Mouse (Mus musculus) MEL (cell line): ENCODE measurements around the gene B3galnt2. TPM values are rescaled to one million over a fixed set of nuclear protein-coding genes. Genes with fewer than 3 reads are reported as not detected.

ENCODE experiments used
- DNase-seq: peaks from one replicate; pipeline ENCODE4 v3.0.0; 2011; ENCODE audit warnings: low read depth, low spot score
- H3K27ac ChIP-seq: 2 replicates; pipeline ENCODE4 v1.5.1; 2012; ENCODE audit warnings: low read depth, mild to moderate bottlenecking, control low read depth, low read length, moderate library complexity; ENCODE audit not compliant: control insufficient read depth
- H3K27me3 ChIP-seq, 2 experiments: fragments of 150-350 bp in 1 of 2; sonication (generic) in 1 of 2; 2 replicates each; pipeline ENCODE4 v1.6.1; 2012; ENCODE audit warnings: low read length in 2 of 2, mild to moderate bottlenecking in 2 of 2, improper control_type of control experiment in 1 of 2, moderate library complexity in 1 of 2; ENCODE audit not compliant: insufficient read depth in 2 of 2, control insufficient read depth in 1 of 2
- H3K36me3 ChIP-seq, 2 experiments: 2 replicates each; pipeline ENCODE4 v1.6.1; 2012 to 2014; ENCODE audit warnings: low read length in 2 of 2, improper control_type of control experiment in 1 of 2, inconsistent platforms in 1 of 2, mild to moderate bottlenecking in 1 of 2; ENCODE audit not compliant: insufficient read depth in 2 of 2, control insufficient read depth in 1 of 2
- H3K4me1 ChIP-seq, 2 experiments: fragments of 150-350 bp in 1 of 2; sonication (generic) in 1 of 2; 2 replicates each; pipeline ENCODE4 v1.6.1; 2012; ENCODE audit warnings: low read length in 2 of 2, improper control_type of control experiment in 1 of 2, mild to moderate bottlenecking in 1 of 2; ENCODE audit not compliant: insufficient read depth in 2 of 2, control insufficient read depth in 1 of 2
- H3K4me3 ChIP-seq, 2 experiments: fragments of 150-350 bp in 1 of 2; sonication (generic) in 1 of 2; 2 replicates each; pipeline ENCODE4 v1.5.1; 2012; ENCODE audit warnings: low read depth in 2 of 2, low read length in 2 of 2, mild to moderate bottlenecking in 2 of 2, moderate library complexity in 2 of 2, control low read depth in 1 of 2, improper control_type of control experiment in 1 of 2; ENCODE audit not compliant: control insufficient read depth in 1 of 2, insufficient read depth in 1 of 2
- H3K79me2 ChIP-seq: 2 replicates; pipeline ENCODE4 v1.6.1; 2012; ENCODE audit warnings: mild to moderate bottlenecking, low read length, moderate library complexity; ENCODE audit not compliant: control insufficient read depth, poor library complexity, insufficient read depth
- H3K9ac ChIP-seq: 2 replicates; pipeline ENCODE4 v1.6.1; 2012; ENCODE audit warnings: low read depth, mild to moderate bottlenecking, control low read depth, low read length, moderate library complexity; ENCODE audit not compliant: control insufficient read depth, poor library complexity, severe bottlenecking
- H3K9me3 ChIP-seq: fragments of 150-350 bp; sonication (generic); replicated peaks from 2 replicates; pipeline ENCODE4 v1.6.1; 2012; ENCODE audit warnings: mild to moderate bottlenecking, low read length, improper control_type of control experiment, moderate library complexity; ENCODE audit not compliant: insufficient read depth
- BHLHE40 ChIP-seq: IDR thresholded peaks from 2 replicates; pipeline ENCODE4 v1.6.1; 2012; ENCODE audit warnings: low read depth, mild to moderate bottlenecking, inconsistent platforms, low read length, improper control_type of control experiment, borderline replicate concordance
- CHD2 ChIP-seq: IDR thresholded peaks from 2 replicates; pipeline ENCODE4 v1.6.1; 2011; ENCODE audit warnings: low read length, improper control_type of control experiment
- E2F4 ChIP-seq: IDR thresholded peaks from 2 replicates; pipeline ENCODE4 v1.6.1; 2011; ENCODE audit warnings: low read depth, low read length, improper control_type of control experiment, borderline replicate concordance
- ELF1 ChIP-seq: IDR thresholded peaks from 2 replicates; pipeline ENCODE4 v1.6.1; 2014; ENCODE audit warnings: low read depth, mild to moderate bottlenecking, inconsistent platforms, low read length, improper control_type of control experiment, moderate library complexity
- EP300 ChIP-seq, 2 experiments: IDR thresholded peaks; 2 replicates each; pipeline ENCODE4 v1.6.1; 2011; ENCODE audit warnings: improper control_type of control experiment in 2 of 2, low read length in 2 of 2, low read depth in 1 of 2, mild to moderate bottlenecking in 1 of 2
- ETS1 ChIP-seq: IDR thresholded peaks from 2 replicates; pipeline ENCODE4 v1.6.1; 2012; ENCODE audit warnings: low read depth, mild to moderate bottlenecking, inconsistent platforms, low read length, improper control_type of control experiment, moderate library complexity
- GABPA ChIP-seq: IDR thresholded peaks from 2 replicates; pipeline ENCODE4 v1.6.1; 2012; ENCODE audit warnings: low read depth, mild to moderate bottlenecking, inconsistent platforms, low read length, improper control_type of control experiment, moderate library complexity
- HCFC1 ChIP-seq: IDR thresholded peaks from 2 replicates; pipeline ENCODE4 v1.6.1; 2012; ENCODE audit warnings: low read depth, mild to moderate bottlenecking, inconsistent platforms, low read length, improper control_type of control experiment, moderate library complexity
- KAT2A ChIP-seq: conservative IDR thresholded peaks from 2 replicates; pipeline ENCODE4 v1.6.1; 2012; ENCODE audit warnings: low read depth, low read length, improper control_type of control experiment, inconsistent platforms
- MAFK ChIP-seq: IDR thresholded peaks from 2 replicates; pipeline ENCODE4 v1.6.1; 2011; ENCODE audit warnings: low read depth, mild to moderate bottlenecking, low read length, improper control_type of control experiment, borderline replicate concordance
- MAZ ChIP-seq: IDR thresholded peaks from 2 replicates; pipeline ENCODE4 v1.6.1; 2012; ENCODE audit warnings: low read depth, mild to moderate bottlenecking, inconsistent platforms, low read length, improper control_type of control experiment
- MEF2A ChIP-seq: IDR thresholded peaks from 2 replicates; pipeline ENCODE4 v1.6.1; 2014; ENCODE audit warnings: low read depth, mild to moderate bottlenecking, inconsistent platforms, low read length, improper control_type of control experiment; ENCODE audit not compliant: poor library complexity, insufficient replicate concordance, severe bottlenecking; ENCODE audit errors: extremely low read depth
- MYB ChIP-seq: IDR thresholded peaks from 2 replicates; pipeline ENCODE4 v1.6.1; 2011; ENCODE audit warnings: mild to moderate bottlenecking, low read depth, low read length, improper control_type of control experiment
- POLR2A ChIP-seq, 2 experiments: IDR thresholded peaks; 2 replicates each; pipeline ENCODE4 v1.6.1; 2011 to 2012; ENCODE audit warnings: low read length in 2 of 2, mild to moderate bottlenecking in 2 of 2, control low read depth in 1 of 2, improper control_type of control experiment in 1 of 2, low read depth in 1 of 2, moderate library complexity in 1 of 2; ENCODE audit not compliant: control insufficient read depth in 1 of 2, insufficient read depth in 1 of 2, poor library complexity in 1 of 2
- POLR2AphosphoS2 ChIP-seq: IDR thresholded peaks from 2 replicates; pipeline ENCODE4 v1.6.1; 2011; ENCODE audit warnings: low read length, improper control_type of control experiment
- RAD21 ChIP-seq: IDR thresholded peaks from 2 replicates; pipeline ENCODE4 v1.6.1; 2011; ENCODE audit warnings: mild to moderate bottlenecking, low read depth, low read length, improper control_type of control experiment
- RCOR1 ChIP-seq: IDR thresholded peaks from 2 replicates; pipeline ENCODE4 v1.6.1; 2012; ENCODE audit warnings: low read depth, mild to moderate bottlenecking, inconsistent platforms, low read length, improper control_type of control experiment
- SIN3A ChIP-seq: IDR thresholded peaks from 2 replicates; pipeline ENCODE4 v1.6.1; 2012; ENCODE audit warnings: low read length, improper control_type of control experiment, inconsistent platforms
- SMC3 ChIP-seq: IDR thresholded peaks from 2 replicates; pipeline ENCODE4 v1.6.1; 2011; ENCODE audit warnings: low read depth, low read length, improper control_type of control experiment
- TBP ChIP-seq: IDR thresholded peaks from 2 replicates; pipeline ENCODE4 v1.8.0; 2011; ENCODE audit warnings: low read depth, low read length, improper control_type of control experiment
- USF2 ChIP-seq, 2 experiments: IDR thresholded peaks; 2 replicates each; pipeline ENCODE4 v1.6.1; 2011 to 2012; ENCODE audit warnings: improper control_type of control experiment in 2 of 2, low read length in 2 of 2, borderline replicate concordance in 1 of 2, inconsistent platforms in 1 of 2, low read depth in 1 of 2, mild to moderate bottlenecking in 1 of 2; ENCODE audit not compliant: insufficient read depth in 1 of 2
- ZC3H11A ChIP-seq: IDR thresholded peaks from 2 replicates; pipeline ENCODE4 v1.6.1; 2012; ENCODE audit warnings: low read depth, mild to moderate bottlenecking, inconsistent platforms, low read length, improper control_type of control experiment
- ZKSCAN1 ChIP-seq: IDR thresholded peaks from 2 replicates; pipeline ENCODE4 v1.6.1; 2012; ENCODE audit warnings: low read depth, mild to moderate bottlenecking, inconsistent platforms, low read length, improper control_type of control experiment, moderate library complexity
- ZMIZ1 ChIP-seq: IDR thresholded peaks from 2 replicates; pipeline ENCODE4 v1.6.1; 2012; ENCODE audit warnings: low read depth, mild to moderate bottlenecking, inconsistent platforms, low read length, improper control_type of control experiment, moderate library complexity
- ZNF384 ChIP-seq: IDR thresholded peaks from 2 replicates; pipeline ENCODE4 v1.6.1; 2012; ENCODE audit warnings: low read depth, mild to moderate bottlenecking, inconsistent platforms, low read length, improper control_type of control experiment
- polyA plus RNA-seq, 2 experiments: library from polyadenylated mRNA; stranded (reverse) in 1 of 2; unstranded in 1 of 2; fragments of >175 nt in 1 of 2; fragments of >200 nt in 1 of 2; gene quantifications; 2 replicates each; pipeline versions ENCODE4 v1.2.1 to v1.2.4; 2012; ENCODE audit warnings: low replicate concordance in 2 of 2, low read depth in 1 of 2; ENCODE audit not compliant: insufficient read length in 2 of 2, insufficient read depth in 1 of 2, missing spikeins in 1 of 2
- total RNA-seq: library from RNA; depleted of rRNA; stranded (reverse); fragments of 300-350 nt; gene quantifications from 2 replicates; pipeline ENCODE4 v1.2.3, GENCODE M21; 2012

Gene B3galnt2
- total and polyA plus RNA-seq, 3 experiments: 61.7 to 73.8 TPM; not detected in 1

- no peaks in the 10 kb centered on the region; a peak in 2 of 4 replicates for H3K4me1 ChIP-seq
- no peaks in the 10 kb centered on the region for H3K9me3 ChIP-seq
- H3K9ac ChIP-seq: no peak overlapping the region
- no peak for DNase-seq
- no peaks in the 10 kb centered on the region for H3K79me2 ChIP-seq
- H3K36me3 ChIP-seq: peaks cover 2 to 42% of the 10 kb centered on the region in 2 experiments; a peak in 2 of 4 replicates
- no peaks in the 10 kb centered on the region for H3K27me3 ChIP-seq
- H3K4me3 ChIP-seq: no peak overlapping the region
- TF ChIP-seq MYB (no peak), ZC3H11A (no peak), EP300 (IDR thresholded peaks at IDR 0.05; ENCODE audit: low read depth in 1 of 2, low read length in 2 of 2) (no peak), BHLHE40 (no peak), RCOR1 (no peak), HCFC1 (no peak), RAD21 (no peak), ZNF384 (no peak), ZMIZ1 (no peak)
- H3K27ac ChIP-seq: no peak overlapping the region
Observed at GRCm38 (mm10) chr13:13983523-13983922, 29.3 kb downstream of the B3galnt2 start.

GRCm38 (mm10) chr13:13989135-13989534 is 34.9 kb downstream of the B3galnt2 start:
- H3K27me3 ChIP-seq: no peaks in the 10 kb centered on the region
- no peak overlapping the region for H3K9ac ChIP-seq
- H3K36me3 ChIP-seq: peaks cover 0 to 53% of the 10 kb centered on the region in 2 experiments; a peak in 2 of 4 replicates
- H3K9me3 ChIP-seq: no peaks in the 10 kb centered on the region
- no peak overlapping the region for H3K27ac ChIP-seq
- no peak overlapping the region for H3K4me3 ChIP-seq
- no peaks in the 10 kb centered on the region for H3K79me2 ChIP-seq
- peaks cover 0 to 4% of the 10 kb centered on the region in 2 experiments; a peak in 2 of 4 replicates for H3K4me1 ChIP-seq
- TF ChIP-seq ZMIZ1: no peak
- TF ChIP-seq MEF2A: no peak
- TF ChIP-seq ETS1: 0 out of 2 replicates have a peak, but pooled peaks have one; percentile 14
- peak; percentile 47; the same call in 1 of the 2 replicates for TF ChIP-seq MYB
- no peak for TF ChIP-seq SIN3A
- TF ChIP-seq POLR2AphosphoS2: no peak
- TF ChIP-seq EP300 (IDR thresholded peaks at IDR 0.05; ENCODE audit: low read depth in 1 of 2, low read length in 2 of 2): peak in 1 of 2 experiments; percentile 56; a peak in 1 of 4 replicates
- DNase-seq: no peak

- Histone ChIP-seq H3K4me3 (no peak overlapping the region), H3K79me2 (no peaks in the 10 kb centered on the region), H3K27ac (no peak overlapping the region), H3K36me3 (peaks cover 0 to 55% of the 10 kb centered on the region in 2 experiments; a peak in 2 of 4 replicates), H3K9ac (no peak overlapping the region), H3K4me1 (peaks cover 0 to 4% of the 10 kb centered on the region in 2 experiments; a peak in 2 of 4 replicates), H3K9me3 (no peaks in the 10 kb centered on the region), H3K27me3 (no peaks in the 10 kb centered on the region)
- TF ChIP-seq SMC3 (no peak), ZMIZ1 (no peak), TBP (no peak), GABPA (no peak), POLR2A (IDR thresholded peaks at IDR 0.05; ENCODE audit: control insufficient read depth in 1 of 2, insufficient read depth in 1 of 2, low read depth in 1 of 2, low read length in 2 of 2, poor library complexity in 1 of 2) (no peak), ELF1 (no peak), MAFK (no peak), POLR2AphosphoS2 (no peak), BHLHE40 (no peak), CHD2 (no peak), MAZ (no peak), USF2 (IDR thresholded peaks at IDR 0.05; ENCODE audit: borderline replicate concordance in 1 of 2, insufficient read depth in 1 of 2, low read depth in 1 of 2, low read length in 2 of 2) (no peak), KAT2A (no peak), E2F4 (no peak), ZKSCAN1 (no peak)
- DNase-seq: no peak
Observed at GRCm38 (mm10) chr13:13990391-13990790, 36.1 kb downstream of the B3galnt2 start.
